Comparison of ENCODE assay signal across 22 mouse cellular contexts in genomic region chr10:119802421-119802820, GRCm38 (mm10).
A peak's percentile ranks its signal among the peaks of the same experiment; 100 is the strongest.
DNase-seq lines count a peak whose midpoint lies in the region; ATAC-seq and TF ChIP-seq lines count a peak whose summit lies in the region.
"Had no signal": no experiment of that assay in that cellular context is flagged by ENCODE, and none has a peak within 500 bp of the region (broad histone marks: within the 10 kb centered on the region; RNA-seq: fewer than 3 reads in every experiment).

No protein-coding gene starts in this region.

- WGBS in midbrain, embryonic 10.5 days = 69% methylated on average over 6 of the region's 6 CpGs
- WGBS in midbrain, embryonic 14.5 days = 53% methylated on average over 6 of the region's 6 CpGs
- 73% methylated on average over 6 of the region's 6 CpGs for WGBS in thymus, adult 2 months

- intact Hi-C loops in heart, postnatal 10 days (cut with DNase I) = loop anchor here (2.0 to 10.0 kb wide), 4 partner anchors 158 to 400 kb away; partner anchors contain the start of genes Irak3 and Tmbim4

- no peaks in the 10 kb centered on the region for H3K27me3 ChIP-seq in midbrain, embryonic 10.5 days (ENCODE audit: low read depth, poor library complexity, severe bottlenecking)
- H3K27me3 ChIP-seq in midbrain, embryonic 14.5 days (ENCODE audit: control insufficient read depth, insufficient read depth, low read length) = no peaks in the 10 kb centered on the region
- no peaks in the 10 kb centered on the region for H3K27me3 ChIP-seq in thymus, adult 2 months (ENCODE audit: control insufficient read depth, insufficient read depth, low read length)
- H3K27me3 ChIP-seq: forebrain, embryonic 15.5 days; heart, embryonic 12.5 days; limb, embryonic 13.5 days; liver, embryonic 15.5 days; megakaryocyte, embryonic 14.5 days; neural tube, embryonic 12.5 days had no signal

- peak; percentile 43 for DNase-seq in heart, adult 11 months
- DNase-seq in heart, postnatal 10 days = no peak
- DNase-seq in midbrain, embryonic 10.5 days (ENCODE audit: low spot score) = peak; percentile 10
- no peak for DNase-seq in midbrain, embryonic 14.5 days
- DNase-seq in cerebellum, adult 11 months = peak; percentile 28
- peak; percentile 83 to 84 for DNase-seq in cerebellum, postnatal 14 days
- no peak for DNase-seq in thymus, postnatal 4 days
- DNase-seq in thymus, adult 2 months = no peak
- DNase-seq: heart, postnatal 36 days; lung, postnatal 14 days; right cerebral cortex, postnatal 4 days; thymus, adult 18-20 months had no signal

- no peaks in the 10 kb centered on the region for H3K9me3 ChIP-seq in midbrain, embryonic 10.5 days (replicated peaks)
- no peaks in the 10 kb centered on the region for H3K9me3 ChIP-seq in midbrain, embryonic 14.5 days (ENCODE audit: control insufficient read depth, low read length)
- H3K9me3 ChIP-seq: embryonic facial prominence, embryonic 10.5 days; forebrain, embryonic 15.5 days; heart, embryonic 12.5 days; limb, embryonic 13.5 days; liver, embryonic 15.5 days; megakaryocyte, embryonic 14.5 days; neural tube, embryonic 12.5 days had no signal

- no peak for ATAC-seq in midbrain, embryonic 14.5 days (ENCODE audit: low FRiP score, low TSS enrichment)
- ATAC-seq: forebrain, embryonic 15.5 days; intestine, embryonic 16.5 days had no signal

- H3K4me2 ChIP-seq in midbrain, embryonic 14.5 days (ENCODE audit: low read length) = no peak overlapping the region
- H3K4me2 ChIP-seq: forebrain, embryonic 15.5 days; heart, embryonic 12.5 days; limb, embryonic 13.5 days; liver, embryonic 15.5 days; neural tube, embryonic 12.5 days had no signal

- H3K4me3 ChIP-seq in midbrain, embryonic 10.5 days = no peak overlapping the region
- no peak overlapping the region for H3K4me3 ChIP-seq in midbrain, embryonic 14.5 days (replicated peaks; ENCODE audit: low read depth, low read length)
- H3K4me3 ChIP-seq in thymus, adult 2 months (ENCODE audit: control insufficient read depth, insufficient read depth, low read length) = no peak overlapping the region
- H3K4me3 ChIP-seq: embryonic facial prominence, embryonic 10.5 days; forebrain, embryonic 15.5 days; heart, embryonic 12.5 days; left cerebral cortex, adult 2 months; limb, embryonic 13.5 days; liver, embryonic 15.5 days; megakaryocyte, embryonic 14.5 days; neural tube, embryonic 12.5 days had no signal

- no peak overlapping the region for H3K27ac ChIP-seq in midbrain, embryonic 10.5 days (replicated peaks)
- H3K27ac ChIP-seq in midbrain, embryonic 14.5 days (replicated peaks; ENCODE audit: low read depth, low read length) = no peak overlapping the region
- no peak overlapping the region for H3K27ac ChIP-seq in thymus, adult 2 months (ENCODE audit: control insufficient read depth, insufficient read depth, low read length)
- H3K27ac ChIP-seq: embryonic facial prominence, embryonic 10.5 days; forebrain, embryonic 15.5 days; kidney, postnatal 0 days; left cerebral cortex, adult 2 months; limb, embryonic 13.5 days; liver, embryonic 15.5 days; neural tube, embryonic 12.5 days had no signal

- TF ChIP-seq POLR2A in thymus, adult 2 months (IDR thresholded peaks at IDR 0.05; ENCODE audit: control insufficient read depth, extremely low read depth, insufficient read depth, low read length, poor library complexity) = no peak

- H3K9ac ChIP-seq in midbrain, embryonic 14.5 days (replicated peaks; ENCODE audit: low read length) = no peak overlapping the region
- H3K9ac ChIP-seq: forebrain, embryonic 15.5 days; heart, embryonic 12.5 days; limb, embryonic 13.5 days; liver, embryonic 15.5 days; neural tube, embryonic 12.5 days had no signal

- TF ChIP-seq CTCF in thymus, adult 2 months (IDR thresholded peaks at IDR 0.05; ENCODE audit: borderline replicate concordance, control insufficient read depth, extremely low read depth, insufficient read depth, low read length, poor library complexity) = no peak

- peaks cover 15% of the 10 kb centered on the region for H3K4me1 ChIP-seq in midbrain, embryonic 10.5 days
- peaks cover 12% of the 10 kb centered on the region for H3K4me1 ChIP-seq in midbrain, embryonic 14.5 days (ENCODE audit: control insufficient read depth, insufficient read depth, low read length)
- no peaks in the 10 kb centered on the region for H3K4me1 ChIP-seq in thymus, adult 2 months (replicated peaks; ENCODE audit: control insufficient read depth, insufficient read depth, low read length)
- H3K4me1 ChIP-seq: limb, embryonic 13.5 days; liver, embryonic 15.5 days; megakaryocyte, embryonic 14.5 days had no signal

- no peaks in the 10 kb centered on the region for H3K36me3 ChIP-seq in midbrain, embryonic 10.5 days
- H3K36me3 ChIP-seq in midbrain, embryonic 14.5 days (ENCODE audit: control insufficient read depth, insufficient read depth, low read length) = no peaks in the 10 kb centered on the region
- no peaks in the 10 kb centered on the region for H3K36me3 ChIP-seq in thymus, adult 2 months (ENCODE audit: control insufficient read depth, insufficient read depth, low read length)
- H3K36me3 ChIP-seq: embryonic facial prominence, embryonic 10.5 days; forebrain, embryonic 15.5 days; heart, embryonic 12.5 days; limb, embryonic 13.5 days; liver, embryonic 15.5 days; neural tube, embryonic 12.5 days had no signal

Comparison
In these comparisons a context has a peak if more than half of its experiments do, and no peak if none do; other contexts are left out.
1. DNase-seq: peak in heart, adult 11 months (single experiment), midbrain, embryonic 10.5 days (single experiment), cerebellum, adult 11 months (single experiment) and cerebellum, postnatal 14 days (2 of 2); none in heart, postnatal 10 days (0 of 2), midbrain, embryonic 14.5 days (single experiment), thymus, postnatal 4 days (single experiment) and thymus, adult 2 months (single experiment).